Mouse (Mus musculus): ENCODE results near the gene Nab2. TPM values are rescaled to one million over a fixed set of nuclear protein-coding genes. Genes with fewer than 3 reads are reported as not detected.

Gene Nab2
- polyA plus RNA-seq, 1 experiment from 2014 or later = 33.2 TPM

DNA sequence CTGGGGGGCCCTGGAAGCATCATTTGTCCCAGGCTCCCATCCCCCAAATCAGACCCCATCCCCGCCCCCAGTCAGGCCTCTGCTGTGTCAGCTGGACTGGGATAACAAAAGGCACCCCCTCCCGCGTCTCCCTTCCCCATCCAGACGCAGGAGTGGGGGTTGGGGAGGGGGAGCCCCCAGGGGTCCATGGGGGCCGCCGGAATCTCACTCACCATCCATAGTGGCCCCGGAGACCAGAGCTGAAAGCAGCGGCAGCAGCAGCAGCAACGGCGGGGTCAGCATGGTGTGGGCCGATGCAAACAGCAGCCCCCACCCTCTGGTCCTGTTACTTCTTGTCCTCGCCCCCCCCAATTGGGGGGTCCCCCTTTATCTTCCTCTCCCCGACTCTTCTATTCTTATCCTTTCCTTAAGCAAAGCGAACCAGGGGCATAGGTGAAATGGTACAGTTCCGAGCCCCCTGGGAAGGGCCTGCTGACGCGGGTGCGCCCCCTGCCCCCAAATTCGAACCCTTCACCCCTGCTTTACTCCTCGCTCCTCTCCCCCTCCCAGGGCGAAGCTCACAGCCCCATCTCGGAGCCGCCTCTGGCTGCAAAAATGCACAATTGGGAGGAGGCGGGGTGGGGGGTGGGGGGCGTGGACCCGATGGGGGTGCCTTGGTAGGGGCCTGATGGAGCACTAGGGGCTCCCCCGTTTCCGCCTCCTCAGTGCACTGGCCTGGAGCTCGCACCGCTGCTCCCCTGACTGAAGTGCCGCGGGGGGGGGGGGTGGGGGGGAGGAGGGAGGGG lies 47.8 kb downstream of the Nab2 start, which contains the start of gene Lrp1:
Gene Lrp1, minus strand, starts transcription at position 743 of the 785 bp plus-strand sequence.
- H3K36me3 ChIP-seq = no peaks in the 10 kb centered on the region
- H3K27ac ChIP-seq (replicated peaks) = peak within 1 kb of the TSS; percentile 98
- peak within 1 kb of the TSS; percentile 74 for H3K4me3 ChIP-seq (replicated peaks)
- under 1% methylated on average over 26 of the region's 32 CpGs for WGBS
- peak within 1 kb of the TSS; percentile 80 for H3K4me2 ChIP-seq (replicated peaks)
- ATAC-seq (ENCODE audit: insufficient number of reproducible peaks, low FRiP score, low TSS enrichment, low read depth) = peak; percentile 79
- H3K27me3 ChIP-seq = no peaks in the 10 kb centered on the region
- H3K4me1 ChIP-seq = peaks cover 53% of the 10 kb centered on the region
- peak within 1 kb of the TSS; percentile 82 for H3K9ac ChIP-seq
- H3K9me3 ChIP-seq (replicated peaks) = no peaks in the 10 kb centered on the region

DNA sequence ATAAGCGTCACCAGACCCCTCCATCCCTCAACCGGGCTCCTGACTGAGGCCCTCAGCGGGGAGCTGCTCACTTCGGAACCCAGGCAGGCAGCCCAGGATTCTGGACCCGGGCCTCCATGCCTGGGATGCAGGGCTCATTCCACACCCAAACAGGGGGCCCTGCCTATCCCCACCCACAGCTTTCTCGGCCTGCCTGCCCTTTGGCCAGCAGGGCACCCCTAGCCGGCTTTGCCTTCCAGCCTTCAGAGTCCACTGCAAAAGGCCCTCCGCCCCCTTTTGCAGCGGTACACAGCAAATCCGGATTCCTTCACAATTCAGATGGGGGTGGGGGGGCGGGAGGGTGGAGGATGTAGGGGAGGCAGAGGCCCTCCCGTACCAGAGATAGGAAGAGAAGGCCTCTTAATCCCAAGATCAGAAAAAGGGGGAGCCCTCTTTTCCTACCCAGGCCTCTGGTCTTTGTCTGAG lies 48.4 kb downstream of the Nab2 start:
- no peak for ATAC-seq (ENCODE audit: insufficient number of reproducible peaks, low FRiP score, low TSS enrichment, low read depth)
- H3K4me1 ChIP-seq = peaks cover 59% of the 10 kb centered on the region

DNA sequence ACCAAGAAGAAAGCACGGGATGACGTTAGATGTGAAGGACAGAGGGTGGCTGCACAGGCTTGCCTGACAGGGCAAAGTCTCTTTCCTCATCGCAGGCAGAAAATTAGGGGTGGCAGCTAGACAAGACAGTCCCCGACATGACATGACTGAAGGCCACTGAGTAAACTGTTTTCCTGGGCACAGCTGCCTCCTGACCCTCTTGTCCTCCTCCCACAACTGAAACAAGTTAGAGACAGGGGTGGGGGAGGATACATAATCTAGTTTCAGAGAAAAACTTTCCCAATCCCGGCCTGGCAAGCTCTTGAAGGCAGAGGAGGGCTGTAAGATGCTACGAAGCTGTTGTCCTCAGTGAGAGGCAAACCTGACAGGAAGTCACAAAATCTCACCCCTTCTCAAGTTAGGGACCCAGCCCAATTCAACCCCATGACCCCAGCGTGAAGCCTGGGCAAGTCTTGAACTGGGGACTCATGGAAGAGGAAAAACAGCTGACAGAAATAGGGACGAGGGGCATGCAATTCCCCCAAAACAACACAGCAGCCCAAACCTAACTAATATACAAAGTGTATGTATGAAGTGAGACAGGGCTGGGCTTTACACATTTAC lies 49.1 kb downstream of the Nab2 start:
- 12% methylated on average over 8 of the region's 8 CpGs for WGBS
- H3K4me1 ChIP-seq = peaks cover 67% of the 10 kb centered on the region
- peak overlapping the region; percentile 82 for H3K9ac ChIP-seq
- peak overlapping the region; percentile 80 for H3K4me2 ChIP-seq (replicated peaks)
- H3K27ac ChIP-seq (replicated peaks) = peak overlapping the region; percentile 98
- H3K4me3 ChIP-seq (replicated peaks) = peak overlapping the region; percentile 74
- no peak for ATAC-seq (ENCODE audit: insufficient number of reproducible peaks, low FRiP score, low TSS enrichment, low read depth)
- no peaks in the 10 kb centered on the region for H3K9me3 ChIP-seq (replicated peaks)
- H3K27me3 ChIP-seq = no peaks in the 10 kb centered on the region
- no peaks in the 10 kb centered on the region for H3K36me3 ChIP-seq

More for the DNA sequence above, 48.4 kb downstream of the Nab2 start:
- H3K27me3 ChIP-seq = no peaks in the 10 kb centered on the region
- peak overlapping the region; percentile 82 for H3K9ac ChIP-seq
- WGBS = under 1% methylated on average over 12 of the region's 12 CpGs
- H3K4me3 ChIP-seq (replicated peaks) = peak overlapping the region; percentile 74
- no peaks in the 10 kb centered on the region for H3K9me3 ChIP-seq (replicated peaks)
- peak overlapping the region; percentile 98 for H3K27ac ChIP-seq (replicated peaks)
- H3K4me2 ChIP-seq (replicated peaks) = peak overlapping the region; percentile 80
- H3K36me3 ChIP-seq = no peaks in the 10 kb centered on the region

DNA sequence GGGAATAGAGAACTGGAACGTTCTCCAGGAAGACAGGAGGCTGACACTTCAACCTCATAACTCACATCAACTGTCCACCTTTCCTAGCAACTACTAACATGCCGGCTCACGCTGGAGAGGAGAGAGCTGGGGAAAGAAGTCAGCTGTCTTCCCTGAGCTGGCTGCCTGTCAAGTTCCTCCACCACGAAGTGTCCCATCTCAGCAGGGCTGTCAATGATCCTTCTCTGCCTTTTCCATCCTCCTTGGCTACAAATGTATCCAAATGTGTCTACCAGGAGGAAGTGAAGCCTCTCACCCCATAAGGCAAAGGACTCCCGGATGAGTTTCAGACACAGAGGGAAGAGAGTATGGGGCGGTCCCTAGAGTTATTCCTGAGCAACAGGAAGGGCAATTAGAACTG lies 50.2 kb downstream of the Nab2 start:
- Histone ChIP-seq H3K27me3 (no peaks in the 10 kb centered on the region), H3K9ac (0 out of 2 replicates have a peak overlapping the region, but pooled peaks have one; percentile 82), H3K9me3 (replicated peaks) (no peaks in the 10 kb centered on the region), H3K36me3 (no peaks in the 10 kb centered on the region), H3K27ac (replicated peaks) (peak overlapping the region; percentile 98), H3K4me1 (peaks cover 77% of the 10 kb centered on the region), H3K4me2 (replicated peaks) (peak overlapping the region; percentile 80), H3K4me3 (replicated peaks) (peak overlapping the region; percentile 74)
- ATAC-seq (ENCODE audit: insufficient number of reproducible peaks, low FRiP score, low TSS enrichment, low read depth) = no peak
- WGBS = 23% methylated on average over 6 of the region's 6 CpGs

DNA sequence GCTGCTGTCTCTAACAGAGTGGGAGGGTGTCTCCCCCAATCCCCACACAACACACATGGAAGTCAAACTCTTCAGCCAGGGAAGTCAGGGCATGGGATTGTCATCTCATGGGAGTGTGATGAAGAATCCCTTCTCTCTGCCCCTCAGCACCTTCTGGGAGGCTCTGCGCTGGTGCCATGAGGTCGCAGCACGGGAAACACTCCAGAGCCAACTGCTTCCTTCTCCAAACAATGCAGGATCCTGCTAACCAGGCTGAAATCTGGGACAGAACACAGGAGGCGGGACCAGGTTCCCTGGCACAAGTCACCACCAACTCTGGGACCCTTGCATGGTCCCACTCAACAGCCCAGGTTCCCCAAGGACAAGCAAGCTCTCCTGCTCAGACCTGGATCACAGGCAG lies 51.1 kb downstream of the Nab2 start:
- Histone ChIP-seq H3K27ac (replicated peaks) (peak overlapping the region; percentile 98), H3K4me1 (peaks cover 85% of the 10 kb centered on the region), H3K9me3 (replicated peaks) (no peaks in the 10 kb centered on the region), H3K9ac (no peak overlapping the region), H3K4me2 (replicated peaks) (peak overlapping the region; percentile 80), H3K4me3 (replicated peaks) (peak overlapping the region; percentile 8; the same call in 1 of the 2 replicates), H3K27me3 (no peaks in the 10 kb centered on the region), H3K36me3 (peaks cover 8% of the 10 kb centered on the region)
- ATAC-seq (ENCODE audit: insufficient number of reproducible peaks, low FRiP score, low TSS enrichment, low read depth) = no peak
- 36% methylated on average over 4 of the region's 4 CpGs for WGBS

DNA sequence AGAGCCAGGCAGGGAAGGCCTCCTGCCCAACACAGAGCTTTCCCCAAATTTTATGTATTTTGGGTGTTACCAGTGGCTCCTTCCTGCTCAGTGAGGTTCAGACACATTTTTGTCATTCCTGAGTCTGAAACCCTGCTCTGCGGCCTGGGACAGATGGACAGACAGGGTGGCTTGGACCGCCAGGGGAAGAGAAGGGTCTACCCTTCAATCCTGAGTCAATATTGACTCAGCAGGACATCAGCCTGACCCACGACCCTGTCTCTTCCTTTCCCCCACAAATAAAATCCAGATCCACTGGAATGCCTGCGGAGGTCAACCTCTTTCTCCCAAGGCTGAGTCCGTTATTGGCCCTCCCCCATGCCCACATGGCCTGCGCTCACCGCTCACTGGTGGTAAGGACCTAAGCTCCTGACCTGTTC lies 52.1 kb downstream of the Nab2 start:
- H3K4me3 ChIP-seq (replicated peaks) = no peak overlapping the region
- peak overlapping the region; percentile 98 for H3K27ac ChIP-seq (replicated peaks)
- H3K4me2 ChIP-seq (replicated peaks) = peak overlapping the region; percentile 80
- WGBS = 35% methylated on average over 7 of the region's 7 CpGs
- H3K9me3 ChIP-seq (replicated peaks) = no peaks in the 10 kb centered on the region
- no peak for ATAC-seq (ENCODE audit: insufficient number of reproducible peaks, low FRiP score, low TSS enrichment, low read depth)
- peak overlapping the region; percentile 15; the same call in 1 of the 2 replicates for H3K9ac ChIP-seq
- peaks cover 83% of the 10 kb centered on the region for H3K4me1 ChIP-seq
- H3K36me3 ChIP-seq = peaks cover 19% of the 10 kb centered on the region
- no peaks in the 10 kb centered on the region for H3K27me3 ChIP-seq

DNA sequence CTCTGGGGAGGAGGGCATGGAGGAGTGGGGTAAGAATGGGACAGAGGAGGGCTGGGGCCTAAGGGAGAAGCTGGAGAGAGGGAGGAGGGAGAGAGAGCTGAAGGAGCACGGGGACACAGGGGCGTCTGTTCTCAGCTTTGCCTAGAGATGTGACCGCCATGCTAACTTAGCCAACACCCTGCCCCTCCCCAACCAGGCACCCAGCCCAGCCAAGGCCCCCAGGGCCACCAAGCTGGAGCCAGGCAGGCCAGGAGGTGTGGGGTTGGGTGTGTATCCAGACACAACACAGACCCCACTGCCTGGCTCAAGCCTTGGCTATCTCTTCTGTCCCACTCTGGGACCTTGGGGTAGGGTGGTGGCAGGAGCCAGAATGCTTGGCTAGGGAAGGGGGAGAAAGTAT lies 52.8 kb downstream of the Nab2 start:
- Histone ChIP-seq H3K27ac (replicated peaks) (peak overlapping the region; percentile 98), H3K9me3 (replicated peaks) (no peaks in the 10 kb centered on the region), H3K9ac (peak overlapping the region; percentile 15; the same call in 1 of the 2 replicates), H3K4me3 (replicated peaks) (no peak overlapping the region), H3K36me3 (peaks cover 23% of the 10 kb centered on the region), H3K27me3 (no peaks in the 10 kb centered on the region), H3K4me1 (peaks cover 83% of the 10 kb centered on the region), H3K4me2 (replicated peaks) (peak overlapping the region; percentile 80)
- 10% methylated on average over 3 of the region's 3 CpGs for WGBS
- ATAC-seq (ENCODE audit: insufficient number of reproducible peaks, low FRiP score, low TSS enrichment, low read depth) = no peak

DNA sequence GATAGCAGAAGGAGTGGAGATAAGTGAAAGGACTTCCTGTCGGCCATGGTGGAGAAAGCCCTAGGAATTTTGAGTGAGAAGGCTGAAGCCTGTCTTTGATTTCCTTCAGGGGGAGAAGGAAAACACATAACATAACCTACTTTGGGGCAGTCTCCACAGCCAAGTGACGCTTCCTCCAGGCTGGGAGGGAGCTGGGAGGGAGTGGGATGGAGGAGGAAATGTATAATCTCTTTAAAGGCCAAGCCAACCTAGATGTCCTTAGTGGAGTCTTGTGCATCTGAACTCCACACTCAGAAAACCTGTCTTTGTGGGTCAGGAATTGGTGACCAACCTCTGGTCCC lies 53.4 kb downstream of the Nab2 start:
- H3K4me2 ChIP-seq (replicated peaks) = peak overlapping the region; percentile 80
- no peaks in the 10 kb centered on the region for H3K9me3 ChIP-seq (replicated peaks)
- WGBS = 3% methylated on average over 2 of the region's 2 CpGs
- ATAC-seq (ENCODE audit: insufficient number of reproducible peaks, low FRiP score, low TSS enrichment, low read depth) = peak; percentile 27; the same call in 1 of the 2 replicates
- no peak overlapping the region; the same call in 1 of the 2 replicates for H3K4me3 ChIP-seq (replicated peaks)
- H3K27me3 ChIP-seq = no peaks in the 10 kb centered on the region
- H3K9ac ChIP-seq = no peak overlapping the region
- H3K27ac ChIP-seq (replicated peaks) = peak overlapping the region; percentile 98
- H3K4me1 ChIP-seq = peaks cover 88% of the 10 kb centered on the region
- H3K36me3 ChIP-seq = peaks cover 29% of the 10 kb centered on the region

DNA sequence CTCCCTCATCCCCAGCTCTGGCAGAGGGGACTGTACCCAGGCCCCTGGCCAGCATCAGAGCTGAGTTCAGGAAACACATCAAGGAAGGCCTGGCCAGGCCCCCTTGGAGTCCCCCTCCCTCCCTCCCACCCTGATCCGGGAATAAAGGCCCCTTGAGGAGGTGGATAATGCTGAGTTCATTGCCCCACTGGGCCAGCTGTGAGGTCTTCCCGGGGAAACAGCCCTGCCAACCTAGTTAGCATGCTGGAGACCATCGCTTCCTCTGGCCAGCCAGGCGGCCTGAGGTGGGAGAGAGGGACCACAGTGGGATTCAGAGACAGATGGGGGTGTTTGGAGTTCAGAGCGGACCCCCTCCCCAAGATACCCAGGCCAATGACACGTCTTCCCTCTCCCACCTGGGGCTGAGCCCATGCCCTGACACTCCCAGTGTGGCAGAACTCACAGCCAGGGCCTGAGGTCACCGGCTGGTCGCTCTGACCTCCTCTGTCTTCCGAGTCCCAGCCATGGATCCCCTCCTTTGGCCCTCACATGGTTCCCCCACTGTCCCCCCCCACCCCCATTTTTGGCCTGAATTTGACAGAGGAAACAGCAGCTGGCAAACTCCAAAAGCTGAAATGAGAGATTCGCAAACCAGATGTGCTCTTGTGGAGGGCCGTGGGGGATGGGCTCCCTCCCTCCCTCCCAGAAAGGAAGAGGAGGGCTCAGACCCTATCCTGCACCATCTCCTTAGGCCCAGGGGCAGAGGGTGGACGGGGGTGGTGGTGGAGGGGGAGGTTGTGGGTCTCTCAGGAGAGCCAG lies 53.9 kb downstream of the Nab2 start:
- H3K4me3 ChIP-seq (replicated peaks) = peak overlapping the region; percentile 23
- peak; percentile 60 for ATAC-seq (ENCODE audit: insufficient number of reproducible peaks, low FRiP score, low TSS enrichment, low read depth)

DNA sequence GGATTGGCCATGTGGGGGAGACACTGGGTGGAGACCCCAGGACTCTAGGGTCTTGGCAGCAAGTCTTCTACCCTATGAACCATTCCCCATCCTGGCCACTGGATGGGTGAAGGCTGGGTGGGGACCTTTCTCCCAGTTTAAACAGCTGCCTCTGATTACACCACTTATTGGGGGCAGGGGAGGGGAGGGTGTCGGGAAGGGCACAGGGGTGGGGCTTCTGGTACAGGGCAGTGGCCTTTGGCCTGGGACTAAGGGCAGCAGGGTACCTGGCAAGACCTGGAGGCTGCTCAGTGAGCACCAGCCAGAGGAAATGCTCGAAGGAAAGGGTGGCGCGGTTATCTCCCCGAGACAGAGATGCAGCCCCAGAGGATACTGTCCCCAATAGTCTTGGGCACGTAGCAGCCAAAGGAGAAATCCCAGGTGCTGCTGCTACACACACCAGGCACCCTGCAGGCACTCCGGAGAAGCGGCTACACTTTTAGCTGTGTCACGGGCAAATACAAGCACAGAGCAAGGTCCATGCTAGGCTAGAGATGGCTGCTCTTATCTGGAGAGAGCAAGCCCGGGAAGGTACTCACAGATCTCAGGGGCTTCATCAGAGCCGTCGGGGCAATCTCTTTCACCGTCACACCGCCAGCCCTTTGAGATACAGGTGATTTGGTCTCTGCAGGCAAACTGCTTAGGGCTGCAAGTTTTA lies 56.1 kb downstream of the Nab2 start:
- H3K36me3 ChIP-seq = peaks cover 50% of the 10 kb centered on the region
- H3K4me2 ChIP-seq (replicated peaks) = no peak overlapping the region
- no peak overlapping the region for H3K4me3 ChIP-seq (replicated peaks)
- no peak overlapping the region for H3K27ac ChIP-seq (replicated peaks)
- H3K27me3 ChIP-seq = no peaks in the 10 kb centered on the region
- no peak for ATAC-seq (ENCODE audit: insufficient number of reproducible peaks, low FRiP score, low TSS enrichment, low read depth)
- H3K4me1 ChIP-seq = peaks cover 78% of the 10 kb centered on the region
- H3K9me3 ChIP-seq (replicated peaks) = no peaks in the 10 kb centered on the region
- WGBS = 88% methylated on average over 14 of the region's 14 CpGs
- no peak overlapping the region for H3K9ac ChIP-seq

More for the DNA sequence above, 53.9 kb downstream of the Nab2 start:
- peak overlapping the region; percentile 80 for H3K4me2 ChIP-seq (replicated peaks)
- H3K27me3 ChIP-seq = no peaks in the 10 kb centered on the region
- peak overlapping the region; percentile 98 for H3K27ac ChIP-seq (replicated peaks)
- peaks cover 35% of the 10 kb centered on the region for H3K36me3 ChIP-seq
- peaks cover 88% of the 10 kb centered on the region for H3K4me1 ChIP-seq
- WGBS = 24% methylated on average over 12 of the region's 12 CpGs
- H3K9ac ChIP-seq = no peak overlapping the region
- no peaks in the 10 kb centered on the region for H3K9me3 ChIP-seq (replicated peaks)
